Mouse (Mus musculus) lung, postnatal 0 days (tissue): ENCODE measurements at regions not wholly inside any gene's neighbourhood (a gene's known extent, or its start where the extent isn't known, plus 50 kb on each side); places are given as distances from the start of the nearest gene placed in this dataset.

Experiments used
- ATAC-seq: fragments of 200-750 bp; cut with Nextera tagmentation; 2 replicates; pipeline ENCODE4 v1.8.0; 2017; ENCODE audit warnings: moderate library complexity
- DNase-seq: peaks from one replicate; pipeline ENCODE4 v3.0.0-alpha.2; 2016; ENCODE audit warnings: low spot score
- H3K27ac ChIP-seq: fragments of 300-500 bp; sonication (generic); 2 replicates; pipeline ENCODE4 v1.5.1; 2014; ENCODE audit warnings: antibody characterized with exemption, mild to moderate bottlenecking, low read length, mixed read lengths
- H3K27me3 ChIP-seq: fragments of 300-500 bp; sonication (generic); replicated peaks from 2 replicates; pipeline ENCODE4 v1.6.1; 2014; ENCODE audit warnings: low read length, mixed read lengths; ENCODE audit not compliant: insufficient read depth
- H3K36me3 ChIP-seq: fragments of 300-500 bp; sonication (generic); 2 replicates; pipeline ENCODE4 v1.6.1; 2014; ENCODE audit warnings: low read length, mixed read lengths; ENCODE audit not compliant: insufficient read depth
- H3K4me1 ChIP-seq: fragments of 300-500 bp; sonication (generic); 2 replicates; pipeline ENCODE4 v1.6.1; 2014; ENCODE audit warnings: antibody characterized with exemption, low read depth, low read length, mixed read lengths; ENCODE audit not compliant: insufficient read depth
- H3K4me2 ChIP-seq: fragments of 300-500 bp; sonication (generic); replicated peaks from 2 replicates; pipeline ENCODE4 v1.6.1; 2014; ENCODE audit warnings: low read depth, mild to moderate bottlenecking, low read length, moderate library complexity, mixed read lengths
- H3K4me3 ChIP-seq: fragments of 300-500 bp; sonication (generic); 2 replicates; pipeline ENCODE4 v1.5.1; 2014; ENCODE audit warnings: low read depth, low read length
- H3K9ac ChIP-seq: fragments of 300-500 bp; sonication (generic); replicated peaks from 2 replicates; pipeline ENCODE4 v1.6.1; 2014; ENCODE audit warnings: low read depth, mild to moderate bottlenecking
- H3K9me3 ChIP-seq: fragments of 300-500 bp; sonication (generic); 2 replicates; pipeline ENCODE4 v1.6.1; 2016; ENCODE audit warnings: low read length, mixed read lengths
- CTCF ChIP-seq: IDR thresholded peaks from 2 replicates; pipeline ENCODE4 v1.5.1; 2016; ENCODE audit warnings: antibody characterized with exemption, mild to moderate bottlenecking
- EP300 ChIP-seq: IDR thresholded peaks from 2 replicates; pipeline ENCODE4 v1.6.1; 2016; ENCODE audit warnings: antibody characterized with exemption, mild to moderate bottlenecking, control low read depth
- WGBS: fragments of 180-500 bp; shearing (Covaris S2); extraction: QIAGEN DNeasy Blood & Tissue Kit; methylation state at CpG from one replicate; pipeline ENCODE4 v1.1.7; 2014; 5-methylcytosine and 5-hydroxymethylcytosine counted together

GRCm38 (mm10) chr3:102275256-102276022 is 70.9 kb upstream of the Vangl1 start:
- H3K9ac ChIP-seq, result no peak overlapping the region
- DNase-seq (peak; percentile 58), ATAC-seq (peak; percentile 58)
- 26% methylated on average over 7 of the region's 7 CpGs for WGBS
- H3K4me1 ChIP-seq, result no peaks in the 10 kb centered on the region; the same call in 1 of the 2 replicates
- H3K4me3 ChIP-seq, result no peak overlapping the region
- peak; percentile 48 for TF ChIP-seq CTCF
- TF ChIP-seq EP300, result no peak
- no peak overlapping the region for H3K27ac ChIP-seq
- H3K4me2 ChIP-seq, result no peak overlapping the region
- H3K27me3 ChIP-seq, result no peaks in the 10 kb centered on the region
- H3K9me3 ChIP-seq, result no peaks in the 10 kb centered on the region
- H3K36me3 ChIP-seq, result no peaks in the 10 kb centered on the region

- no peaks in the 10 kb centered on the region for H3K36me3 ChIP-seq
- WGBS, result 90% methylated on average over 6 of the region's 6 CpGs
- ATAC-seq, result no peak
- no peaks in the 10 kb centered on the region for H3K9me3 ChIP-seq
- TF ChIP-seq EP300 (no peak), CTCF (no peak)
- no peaks in the 10 kb centered on the region for H3K27me3 ChIP-seq
- H3K4me2 ChIP-seq, result no peak overlapping the region
- no peak overlapping the region for H3K27ac ChIP-seq
- H3K4me1 ChIP-seq, result no peaks in the 10 kb centered on the region; the same call in 1 of the 2 replicates
- no peak for DNase-seq
- no peak overlapping the region for H3K4me3 ChIP-seq
- H3K9ac ChIP-seq, result no peak overlapping the region
Measured at GRCm38 (mm10) chr3:102270779-102271178, 66.3 kb upstream of the Vangl1 start.

GRCm38 (mm10) chr3:102270257-102270656 is 65.8 kb upstream of the Vangl1 start:
- Histone ChIP-seq H3K27ac (no peak overlapping the region), H3K27me3 (no peaks in the 10 kb centered on the region), H3K36me3 (no peaks in the 10 kb centered on the region), H3K4me3 (no peak overlapping the region), H3K9ac (no peak overlapping the region), H3K4me2 (no peak overlapping the region), H3K9me3 (no peaks in the 10 kb centered on the region), H3K4me1 (no peaks in the 10 kb centered on the region; the same call in 1 of the 2 replicates)
- ATAC-seq (no peak), DNase-seq (no peak)
- no peak for TF ChIP-seq EP300
- no peak for TF ChIP-seq CTCF
- 63% methylated on average over 6 of the region's 6 CpGs for WGBS

- Histone ChIP-seq H3K9me3 (no peaks in the 10 kb centered on the region), H3K27me3 (no peaks in the 10 kb centered on the region), H3K9ac (no peak overlapping the region), H3K4me1 (no peaks in the 10 kb centered on the region), H3K4me2 (no peak overlapping the region), H3K4me3 (no peak overlapping the region), H3K27ac (no peak overlapping the region), H3K36me3 (no peaks in the 10 kb centered on the region)
- DNase-seq (no peak), ATAC-seq (no peak)
- TF ChIP-seq EP300, result no peak
- TF ChIP-seq CTCF, result no peak
- WGBS, result 71% methylated on average over 9 of the region's 9 CpGs
Measured at GRCm38 (mm10) chr3:102266136-102266535, 61.6 kb upstream of the Vangl1 start.

GRCm38 (mm10) chr3:102265146-102265545 is 60.7 kb upstream of the Vangl1 start:
- 62% methylated on average over 7 of the region's 7 CpGs for WGBS
- no peak for TF ChIP-seq CTCF
- no peak for TF ChIP-seq EP300
- Histone ChIP-seq H3K27ac (no peak overlapping the region), H3K4me1 (no peaks in the 10 kb centered on the region), H3K36me3 (no peaks in the 10 kb centered on the region), H3K4me2 (no peak overlapping the region), H3K9me3 (no peaks in the 10 kb centered on the region), H3K4me3 (no peak overlapping the region), H3K9ac (no peak overlapping the region), H3K27me3 (no peaks in the 10 kb centered on the region)
- ATAC-seq (peak; percentile 17; the same call in 1 of the 2 replicates), DNase-seq (peak; percentile 37)

GRCm38 (mm10) chr3:102263326-102263725 is 58.8 kb upstream of the Vangl1 start:
- TF ChIP-seq EP300, result no peak
- TF ChIP-seq CTCF, result no peak
- no peak overlapping the region for H3K9ac ChIP-seq
- no peaks in the 10 kb centered on the region for H3K36me3 ChIP-seq
- H3K4me1 ChIP-seq, result no peaks in the 10 kb centered on the region
- H3K9me3 ChIP-seq, result no peaks in the 10 kb centered on the region
- no peak overlapping the region for H3K27ac ChIP-seq
- H3K4me3 ChIP-seq, result no peak overlapping the region
- DNase-seq (no peak), ATAC-seq (no peak)
- H3K27me3 ChIP-seq, result no peaks in the 10 kb centered on the region
- WGBS, result 65% methylated on average over 9 of the region's 9 CpGs
- no peak overlapping the region for H3K4me2 ChIP-seq
